Mouse (Mus musculus) brain, embryonic 18.5 days (tissue): ENCODE results near the gene Gm3264.
"Not testable (repeated sequence)": the region's sequence is repeated elsewhere in the genome, so short reads cannot be mapped to it uniquely, and the experiment has no call there.

Experiments used
- DNase-seq: peaks from one replicate; pipeline ENCODE4 v3.0.0-alpha.2; 2012; ENCODE audit warnings: low read depth, low spot score

Gm3264 gene

GRCm38 (mm10) chr14:4855299-4855980 lies at the start of gene Gm3264:
Gene Gm3264 (plus strand): TSS chr14:4855576.
- DNase-seq, result not testable (repeated sequence)

GRCm38 (mm10) chr14:4806421-4806820 lies 49.0 kb upstream of the Gm3264 start:
- not testable (repeated sequence) for DNase-seq

DNA sequence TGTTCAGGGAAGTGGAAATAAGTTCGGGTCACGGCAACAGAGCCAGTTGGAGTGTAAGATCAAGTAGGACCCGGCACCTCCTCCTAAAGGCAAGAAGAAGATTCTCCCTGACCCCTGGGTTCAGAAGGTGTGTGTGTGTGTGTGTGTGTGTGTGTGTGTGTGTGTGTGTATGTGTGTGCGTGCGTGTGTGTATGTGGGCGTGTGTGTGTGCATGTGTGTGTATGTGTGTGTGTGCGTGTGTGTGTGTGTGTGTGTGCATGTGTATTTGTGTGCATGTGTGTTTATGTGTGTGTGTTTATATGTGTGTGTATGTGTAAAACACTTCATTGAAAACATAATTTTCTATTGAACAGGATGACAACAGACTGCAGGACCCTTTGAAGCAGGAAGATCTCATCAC lies 33.4 kb upstream of the Gm3264 start:
- DNase-seq, result not testable (repeated sequence)

DNA sequence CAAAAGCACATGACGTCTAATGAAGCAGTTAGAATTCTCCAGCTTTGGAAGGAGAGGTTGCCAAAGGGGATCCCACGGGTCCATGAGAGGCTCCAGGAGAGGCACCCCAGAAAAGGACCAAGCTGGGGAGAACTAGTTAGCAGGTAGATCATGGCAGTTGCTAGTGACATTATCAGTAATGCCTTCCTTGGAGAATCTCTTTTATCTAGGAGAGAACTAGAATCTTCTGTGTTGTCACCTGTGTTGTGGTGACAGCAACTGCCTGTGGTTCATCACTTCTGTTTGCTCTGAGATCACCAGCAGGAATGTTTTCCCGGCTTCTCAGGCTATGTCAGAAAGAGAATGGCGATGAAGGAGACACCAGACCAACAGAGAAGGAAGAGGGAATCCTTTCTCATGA lies 17.6 kb upstream of the Gm3264 start, which contains the start of gene Gm3269:
TSS of gene Gm3269 (plus strand) at position 301 of the 400 bp plus-strand sequence.
- DNase-seq, result not testable (repeated sequence)

GRCm38 (mm10) chr14:4892116-4892515 lies 36.7 kb downstream of the Gm3264 start, which contains the start of gene Gm3278:
Gene Gm3278 (plus strand): TSS chr14:4892416.
- DNase-seq, result not testable (repeated sequence)
